In genomic region chr1:84506984-84507546, GRCm38 (mm10) we compare ENCODE assay signal across 12 mouse cellular contexts.
DNase-seq lines count a peak whose midpoint lies in the region; ATAC-seq and TF ChIP-seq lines count a peak whose summit lies in the region.
"Had no signal": no experiment of that assay in that cellular context is flagged by ENCODE, and none has a peak within 500 bp of the region (broad histone marks: within the 10 kb centered on the region; RNA-seq: fewer than 3 reads in every experiment).

No protein-coding gene starts in this region.

- H3K4me3 ChIP-seq in kidney, postnatal 0 days (replicated peaks; ENCODE audit: low read depth, low read length) = no peak overlapping the region
- H3K4me3 ChIP-seq in stomach, embryonic 16.5 days (replicated peaks; ENCODE audit: low read length) = no peak overlapping the region
- H3K4me3 ChIP-seq in forebrain, embryonic 15.5 days = no peak overlapping the region
- H3K4me3 ChIP-seq: erythroblast, embryonic 14.5 days; liver, embryonic 13.5 days had no signal

- 0 out of 2 replicates have a peak, but pooled peaks cover 3% of the 10 kb centered on the region for H3K4me1 ChIP-seq in kidney, postnatal 0 days (replicated peaks; ENCODE audit: insufficient read depth, low read length)
- peaks cover 13% of the 10 kb centered on the region; the same call in 1 of the 2 replicates for H3K4me1 ChIP-seq in stomach, embryonic 16.5 days (ENCODE audit: control insufficient read depth, insufficient read depth, low read length)
- no peaks in the 10 kb centered on the region for H3K4me1 ChIP-seq in forebrain, embryonic 15.5 days
- H3K4me1 ChIP-seq: liver, embryonic 13.5 days had no signal

- no peaks in the 10 kb centered on the region for H3K9me3 ChIP-seq in kidney, postnatal 0 days (replicated peaks; ENCODE audit: low read length)
- H3K9me3 ChIP-seq in stomach, embryonic 16.5 days (replicated peaks; ENCODE audit: control insufficient read depth, low read length) = no peaks in the 10 kb centered on the region
- H3K9me3 ChIP-seq in forebrain, embryonic 15.5 days = no peaks in the 10 kb centered on the region
- H3K9me3 ChIP-seq: liver, embryonic 13.5 days had no signal

- H3K36me3 ChIP-seq in kidney, postnatal 0 days (ENCODE audit: insufficient read depth, low read length) = no peaks in the 10 kb centered on the region
- H3K36me3 ChIP-seq in stomach, embryonic 16.5 days (ENCODE audit: control insufficient read depth, insufficient read depth, low read length) = no peaks in the 10 kb centered on the region
- no peaks in the 10 kb centered on the region for H3K36me3 ChIP-seq in forebrain, embryonic 15.5 days
- H3K36me3 ChIP-seq: liver, embryonic 13.5 days had no signal

- no peaks in the 10 kb centered on the region for H3K27me3 ChIP-seq in kidney, postnatal 0 days (ENCODE audit: insufficient read depth, low read length)
- no peaks in the 10 kb centered on the region for H3K27me3 ChIP-seq in stomach, embryonic 16.5 days (ENCODE audit: control insufficient read depth, insufficient read depth, low read length)
- no peaks in the 10 kb centered on the region for H3K27me3 ChIP-seq in forebrain, embryonic 15.5 days
- H3K27me3 ChIP-seq: liver, embryonic 13.5 days had no signal

- TF ChIP-seq CTCF in kidney, postnatal 0 days (IDR thresholded peaks at IDR 0.05; ENCODE audit: low read depth) = no peak

- no peak overlapping the region for H3K4me2 ChIP-seq in kidney, postnatal 0 days (ENCODE audit: low read length)
- no peak overlapping the region for H3K4me2 ChIP-seq in stomach, embryonic 16.5 days (ENCODE audit: low read depth, low read length)
- H3K4me2 ChIP-seq in forebrain, embryonic 15.5 days (replicated peaks) = no peak overlapping the region
- H3K4me2 ChIP-seq: liver, embryonic 13.5 days had no signal

- 24% methylated on average over 6 of the region's 6 CpGs for WGBS in kidney, postnatal 0 days
- 33% methylated on average over 6 of the region's 6 CpGs for WGBS in stomach, embryonic 16.5 days
- WGBS in forebrain, embryonic 15.5 days = 71% methylated on average over 6 of the region's 6 CpGs

- ATAC-seq in kidney, postnatal 0 days (replicated peaks; ENCODE audit: low FRiP score, low read depth) = no peak
- peak; percentile 59 for ATAC-seq in stomach, embryonic 16.5 days (ENCODE audit: insufficient read depth, low FRiP score)
- no peak for ATAC-seq in forebrain, embryonic 15.5 days (replicated peaks)
- ATAC-seq: CD4-positive, CD25-positive, alpha-beta regulatory T cell, adult 4 months had no signal

- H3K9ac ChIP-seq in kidney, postnatal 0 days (ENCODE audit: low read depth, low read length) = no peak overlapping the region
- no peak overlapping the region for H3K9ac ChIP-seq in stomach, embryonic 16.5 days (ENCODE audit: low read length)
- H3K9ac ChIP-seq in forebrain, embryonic 15.5 days (replicated peaks) = no peak overlapping the region
- H3K9ac ChIP-seq: liver, embryonic 13.5 days had no signal

- peak; percentile 22 for DNase-seq in gastrocnemius, adult 18-20 months (ENCODE audit: low spot score)
- no peak for DNase-seq in gastrocnemius, postnatal 10 days
- peak; percentile 8 for DNase-seq in right cerebral cortex, postnatal 14 days
- DNase-seq in right cerebral cortex, postnatal 25 days = no peak
- peak; percentile 42 for DNase-seq in kidney, postnatal 0 days (ENCODE audit: low spot score)
- no peak for DNase-seq in right cerebral cortex, postnatal 4 days
- DNase-seq: liver, embryonic 13.5 days; thymus, postnatal 25 days had no signal

- H3K27ac ChIP-seq in kidney, postnatal 0 days = no peak overlapping the region
- no peak overlapping the region for H3K27ac ChIP-seq in stomach, embryonic 16.5 days (ENCODE audit: low read length)
- H3K27ac ChIP-seq in forebrain, embryonic 15.5 days (replicated peaks) = no peak overlapping the region
- H3K27ac ChIP-seq: liver, embryonic 13.5 days had no signal

Comparison
In these comparisons a context has a peak if more than half of its experiments do, and no peak if none do; other contexts are left out.
1. DNase-seq: peak in gastrocnemius, adult 18-20 months (single experiment), right cerebral cortex, postnatal 14 days (single experiment) and kidney, postnatal 0 days (single experiment); none in gastrocnemius, postnatal 10 days (single experiment), right cerebral cortex, postnatal 25 days (single experiment) and right cerebral cortex, postnatal 4 days (single experiment).